Mouse (Mus musculus) heart, adult 2 months (tissue): ENCODE data around the gene Chkb.

Experiments
- CTCF ChIP-seq: fragments of 200-600 bp; IDR thresholded peaks from 2 replicates; pipeline ENCODE4 v1.8.1; 2022; ENCODE audit warnings: antibody characterized with exemption, mild to moderate bottlenecking, moderate library complexity
- POLR2A ChIP-seq: fragments of 200-500 bp; IDR thresholded peaks from 2 replicates; pipeline ENCODE4 v1.6.1; 2011; ENCODE audit warnings: mild to moderate bottlenecking, low read depth, low read length, control low read depth; ENCODE audit not compliant: insufficient read depth

DNA sequence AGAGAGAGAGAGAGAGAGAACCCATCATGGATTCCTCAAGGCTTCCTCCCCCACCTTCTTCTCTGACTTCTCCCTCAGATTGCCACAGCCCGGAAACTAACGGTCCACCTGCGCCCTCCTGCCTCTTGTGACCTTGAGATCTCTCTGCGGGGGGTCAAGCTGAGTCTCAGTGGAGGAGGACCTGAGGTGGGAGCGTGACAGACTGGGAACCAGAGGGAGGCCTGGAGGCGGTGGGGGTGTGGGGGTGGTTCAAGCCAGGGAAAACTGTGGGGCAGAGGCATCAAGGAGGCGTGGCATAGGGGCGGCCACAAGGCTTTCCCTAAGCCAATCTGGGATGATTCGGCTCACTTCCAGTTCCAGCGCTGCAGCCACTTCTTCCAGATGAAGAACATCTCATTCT lies 30.6 kb upstream of the Chkb start:
- TF ChIP-seq POLR2A (no peak), CTCF (no peak)
